Mouse (Mus musculus) liver, embryonic 13.5 days (tissue): ENCODE measurements at regions not wholly inside any gene's neighbourhood (a gene's known extent, or its start where the extent isn't known, plus 50 kb on each side); places are given as distances from the start of the nearest gene placed in this dataset.

Experiments used
- ATAC-seq: fragments of 200-750 bp; cut with Nextera tagmentation; 2 replicates; pipeline ENCODE4 v1.8.0; 2017; ENCODE audit warnings: low read depth, mild to moderate bottlenecking, moderate number of reproducible peaks, moderate library complexity
- DNase-seq: peaks from one replicate; pipeline ENCODE4 v3.0.0; 2022
- H3K27ac ChIP-seq: fragments of 300-500 bp; sonication (generic); 2 replicates; pipeline ENCODE4 v1.5.1; 2015; ENCODE audit warnings: moderate library complexity, mild to moderate bottlenecking, inconsistent platforms
- H3K27me3 ChIP-seq: fragments of 300-500 bp; sonication (generic); 2 replicates; pipeline ENCODE4 v1.6.1; 2015; ENCODE audit warnings: mild to moderate bottlenecking, inconsistent platforms
- H3K36me3 ChIP-seq: fragments of 300-500 bp; sonication (generic); 2 replicates; pipeline ENCODE4 v1.6.1; 2015; ENCODE audit warnings: mild to moderate bottlenecking, inconsistent platforms
- H3K4me1 ChIP-seq: fragments of 300-500 bp; sonication (generic); replicated peaks from 2 replicates; pipeline ENCODE4 v1.6.1; 2015; ENCODE audit warnings: inconsistent platforms
- H3K4me2 ChIP-seq: fragments of 300-500 bp; sonication (generic); 2 replicates; pipeline ENCODE4 v1.6.1; 2015; ENCODE audit warnings: inconsistent platforms, mild to moderate bottlenecking, moderate library complexity
- H3K4me3 ChIP-seq: fragments of 300-500 bp; sonication (generic); replicated peaks from 2 replicates; pipeline ENCODE4 v1.5.1; 2015; ENCODE audit warnings: mild to moderate bottlenecking, inconsistent platforms
- H3K9ac ChIP-seq: fragments of 300-500 bp; sonication (generic); 2 replicates; pipeline ENCODE4 v1.6.1; 2015; ENCODE audit warnings: mild to moderate bottlenecking, inconsistent platforms
- H3K9me3 ChIP-seq: fragments of 300-500 bp; sonication (generic); replicated peaks from 2 replicates; pipeline ENCODE4 v1.6.1; 2016; ENCODE audit warnings: inconsistent platforms
- WGBS: fragments of 180-500 bp; shearing (Covaris S2); methylation state at CpG from one replicate; pipeline ENCODE4 v1.1.7; 2015; ENCODE audit not compliant: insufficient replicate concordance; 5-methylcytosine and 5-hydroxymethylcytosine counted together

GRCm38 (mm10) chr17:16571403-16571802 is 492.5 kb upstream of the Zfp960 start:
- H3K9ac ChIP-seq: no peak overlapping the region
- no peak overlapping the region for H3K4me3 ChIP-seq
- H3K27me3 ChIP-seq: no peaks in the 10 kb centered on the region
- no peak for DNase-seq
- ATAC-seq: no peak
- no peak overlapping the region for H3K27ac ChIP-seq
- H3K9me3 ChIP-seq: no peaks in the 10 kb centered on the region
- no peaks in the 10 kb centered on the region for H3K4me1 ChIP-seq
- 49% methylated on average over 5 of the region's 5 CpGs for WGBS
- H3K36me3 ChIP-seq: no peaks in the 10 kb centered on the region
- H3K4me2 ChIP-seq: no peak overlapping the region

- no peak overlapping the region for H3K27ac ChIP-seq
- ATAC-seq: no peak
- H3K36me3 ChIP-seq: no peaks in the 10 kb centered on the region
- no peaks in the 10 kb centered on the region for H3K4me1 ChIP-seq
- WGBS: 33% methylated on average over 1 of the region's 1 CpGs
- no peak overlapping the region for H3K9ac ChIP-seq
- no peak for DNase-seq
- no peak overlapping the region for H3K4me2 ChIP-seq
- H3K4me3 ChIP-seq: no peak overlapping the region
- no peaks in the 10 kb centered on the region for H3K9me3 ChIP-seq
- H3K27me3 ChIP-seq: no peaks in the 10 kb centered on the region
Observed at GRCm38 (mm10) chr17:16588791-16589190, 475.1 kb upstream of the Zfp960 start.

- no peaks in the 10 kb centered on the region for H3K9me3 ChIP-seq
- 41% methylated on average over 3 of the region's 3 CpGs for WGBS
Observed at GRCm38 (mm10) chr17:16599671-16600070, 464.2 kb upstream of the Zfp960 start.

GRCm38 (mm10) chr17:16612405-16612979 is 451.4 kb upstream of the Zfp960 start:
- no peak overlapping the region for H3K9ac ChIP-seq
- no peaks in the 10 kb centered on the region for H3K4me1 ChIP-seq
- no peak for ATAC-seq
- no peak overlapping the region for H3K4me3 ChIP-seq
- H3K27ac ChIP-seq: no peak overlapping the region
- no peaks in the 10 kb centered on the region for H3K27me3 ChIP-seq
- no peaks in the 10 kb centered on the region for H3K9me3 ChIP-seq
- DNase-seq: no peak
- H3K36me3 ChIP-seq: no peaks in the 10 kb centered on the region
- no peak overlapping the region for H3K4me2 ChIP-seq
- WGBS: 54% methylated on average over 1 of the region's 1 CpGs

More at GRCm38 (mm10) chr17:16599671-16600070, 464.2 kb upstream of the Zfp960 start:
- no peak overlapping the region for H3K27ac ChIP-seq
- no peak overlapping the region for H3K4me2 ChIP-seq
- H3K4me3 ChIP-seq: no peak overlapping the region
- DNase-seq (no peak), ATAC-seq (no peak)
- H3K9ac ChIP-seq: no peak overlapping the region
- no peaks in the 10 kb centered on the region for H3K36me3 ChIP-seq
- no peaks in the 10 kb centered on the region for H3K27me3 ChIP-seq
- H3K4me1 ChIP-seq: no peaks in the 10 kb centered on the region

- WGBS: 49% methylated on average over 4 of the region's 4 CpGs
- no peak overlapping the region for H3K4me3 ChIP-seq
- no peak for ATAC-seq
- H3K9me3 ChIP-seq: no peaks in the 10 kb centered on the region
- no peaks in the 10 kb centered on the region for H3K36me3 ChIP-seq
- H3K27me3 ChIP-seq: no peaks in the 10 kb centered on the region
- no peak overlapping the region for H3K9ac ChIP-seq
- no peaks in the 10 kb centered on the region for H3K4me1 ChIP-seq
- no peak overlapping the region for H3K4me2 ChIP-seq
- no peak for DNase-seq
- no peak overlapping the region for H3K27ac ChIP-seq
Observed at GRCm38 (mm10) chr17:16621931-16622556, 441.9 kb upstream of the Zfp960 start.

- DNase-seq: no peak
- Histone ChIP-seq H3K27me3 (no peaks in the 10 kb centered on the region), H3K9ac (no peak overlapping the region), H3K4me1 (no peaks in the 10 kb centered on the region), H3K27ac (no peak overlapping the region), H3K4me3 (no peak overlapping the region), H3K36me3 (no peaks in the 10 kb centered on the region), H3K4me2 (no peak overlapping the region), H3K9me3 (no peaks in the 10 kb centered on the region)
- whole genome bisulfite sequencing: 29% methylated on average over 1 of the region's 1 CpGs
- no peak for ATAC-seq
Observed at GRCm38 (mm10) chr17:16629854-16630253, 434.1 kb upstream of the Zfp960 start.

GRCm38 (mm10) chr17:16633426-16633825 is 430.5 kb upstream of the Zfp960 start:
- no peak overlapping the region for H3K9ac ChIP-seq
- no peak overlapping the region for H3K4me3 ChIP-seq
- H3K4me1 ChIP-seq: no peaks in the 10 kb centered on the region
- H3K36me3 ChIP-seq: no peaks in the 10 kb centered on the region
- H3K27ac ChIP-seq: no peak overlapping the region
- H3K9me3 ChIP-seq: no peaks in the 10 kb centered on the region
- H3K4me2 ChIP-seq: no peak overlapping the region
- no peak for ATAC-seq
- no peaks in the 10 kb centered on the region for H3K27me3 ChIP-seq
- DNase-seq: no peak

GRCm38 (mm10) chr17:16637463-16637862 is 426.4 kb upstream of the Zfp960 start:
- DNase-seq (no peak), ATAC-seq (no peak)
- no peaks in the 10 kb centered on the region for H3K4me1 ChIP-seq
- H3K36me3 ChIP-seq: no peaks in the 10 kb centered on the region
- H3K4me3 ChIP-seq: no peak overlapping the region
- no peak overlapping the region for H3K27ac ChIP-seq
- H3K9me3 ChIP-seq: no peaks in the 10 kb centered on the region
- H3K4me2 ChIP-seq: no peak overlapping the region
- no peak overlapping the region for H3K9ac ChIP-seq
- no peaks in the 10 kb centered on the region for H3K27me3 ChIP-seq

GRCm38 (mm10) chr17:16647942-16648341 is 416.0 kb upstream of the Zfp960 start:
- H3K9ac ChIP-seq: no peak overlapping the region
- H3K36me3 ChIP-seq: no peaks in the 10 kb centered on the region
- no peaks in the 10 kb centered on the region for H3K4me1 ChIP-seq
- H3K27ac ChIP-seq: no peak overlapping the region
- DNase-seq: no peak
- no peaks in the 10 kb centered on the region for H3K27me3 ChIP-seq
- ATAC-seq: no peak
- H3K9me3 ChIP-seq: no peaks in the 10 kb centered on the region
- 38% methylated on average over 1 of the region's 1 CpGs for WGBS
- H3K4me3 ChIP-seq: no peak overlapping the region
- no peak overlapping the region for H3K4me2 ChIP-seq

GRCm38 (mm10) chr17:16665253-16665652 is 398.7 kb upstream of the Zfp960 start:
- Histone ChIP-seq H3K27me3 (no peaks in the 10 kb centered on the region), H3K36me3 (no peaks in the 10 kb centered on the region), H3K27ac (no peak overlapping the region), H3K4me3 (no peak overlapping the region), H3K9me3 (no peaks in the 10 kb centered on the region), H3K9ac (no peak overlapping the region), H3K4me1 (no peaks in the 10 kb centered on the region), H3K4me2 (no peak overlapping the region)
- no peak for ATAC-seq
- DNase-seq: no peak

GRCm38 (mm10) chr17:16667606-16668005 is 396.3 kb upstream of the Zfp960 start:
- DNase-seq (no peak), ATAC-seq (no peak)
- H3K9ac ChIP-seq: no peak overlapping the region
- no peak overlapping the region for H3K4me2 ChIP-seq
- no peak overlapping the region for H3K27ac ChIP-seq
- H3K9me3 ChIP-seq: no peaks in the 10 kb centered on the region
- 29% methylated on average over 1 of the region's 1 CpGs for WGBS
- H3K4me3 ChIP-seq: no peak overlapping the region
- H3K4me1 ChIP-seq: no peaks in the 10 kb centered on the region
- no peaks in the 10 kb centered on the region for H3K36me3 ChIP-seq
- H3K27me3 ChIP-seq: no peaks in the 10 kb centered on the region

GRCm38 (mm10) chr17:16704199-16704598 is 359.7 kb upstream of the Zfp960 start:
- no peak for ATAC-seq
- Histone ChIP-seq H3K27ac (no peak overlapping the region), H3K27me3 (no peaks in the 10 kb centered on the region), H3K4me3 (no peak overlapping the region), H3K9ac (no peak overlapping the region), H3K36me3 (no peaks in the 10 kb centered on the region), H3K4me1 (no peaks in the 10 kb centered on the region), H3K4me2 (no peak overlapping the region), H3K9me3 (no peaks in the 10 kb centered on the region)
- no peak for DNase-seq
